Mouse (Mus musculus) stomach, embryonic 14.5 days (tissue): Measurements from ENCODE around the gene Znrf1. TPM values are rescaled to one million over a fixed set of nuclear protein-coding genes. Genes with fewer than 3 reads are reported as not detected.
A peak's percentile ranks its signal among the peaks of the same experiment; 100 is the strongest.

Source experiments
- ATAC-seq: fragments of 200-750 bp; cut with Nextera tagmentation; 2 replicates; pipeline ENCODE4 v1.8.0; 2017; ENCODE audit warnings: low read depth, moderate TSS enrichment; ENCODE audit not compliant: insufficient number of reproducible peaks, insufficient read depth, low FRiP score
- H3K27ac ChIP-seq: fragments of 300-500 bp; sonication (generic); 2 replicates; pipeline ENCODE4 v1.5.1; 2014; ENCODE audit warnings: mild to moderate bottlenecking, low read length, moderate library complexity, mixed read lengths
- H3K27me3 ChIP-seq: fragments of 300-500 bp; sonication (generic); 2 replicates; pipeline ENCODE4 v1.6.1; 2014; ENCODE audit warnings: low read length, control low read depth, mixed read lengths; ENCODE audit not compliant: control insufficient read depth, insufficient read depth
- H3K36me3 ChIP-seq: fragments of 300-500 bp; sonication (generic); 2 replicates; pipeline ENCODE4 v1.6.1; 2014; ENCODE audit warnings: mild to moderate bottlenecking, control low read depth, low read length, moderate library complexity, mixed read lengths; ENCODE audit not compliant: control insufficient read depth, insufficient read depth
- H3K4me1 ChIP-seq: fragments of 300-500 bp; sonication (generic); 2 replicates; pipeline ENCODE4 v1.6.1; 2014; ENCODE audit warnings: low read length, control low read depth, mixed read lengths; ENCODE audit not compliant: control insufficient read depth, insufficient read depth
- H3K4me2 ChIP-seq: fragments of 300-500 bp; sonication (generic); replicated peaks from 2 replicates; pipeline ENCODE4 v1.6.1; 2014; ENCODE audit warnings: low read depth, low read length, control low read depth
- H3K4me3 ChIP-seq: fragments of 300-500 bp; sonication (generic); 2 replicates; pipeline ENCODE4 v1.5.1; 2014; ENCODE audit warnings: low read depth, low read length, control low read depth
- H3K9ac ChIP-seq: fragments of 300-500 bp; sonication (generic); replicated peaks from 2 replicates; pipeline ENCODE4 v1.6.1; 2014; ENCODE audit warnings: low read depth, mild to moderate bottlenecking, control low read depth, low read length, moderate library complexity, mixed read lengths
- H3K9me3 ChIP-seq: fragments of 300-500 bp; sonication (generic); 2 replicates; pipeline ENCODE4 v1.6.1; 2016; ENCODE audit warnings: low read depth, low read length, control low read depth; ENCODE audit not compliant: control insufficient read depth
- WGBS: fragments of 180-500 bp; shearing (Covaris S2); extraction: QIAGEN DNeasy Blood & Tissue Kit; methylation state at CpG from one replicate; pipeline ENCODE4 v1.1.7; 2014; 5-methylcytosine and 5-hydroxymethylcytosine counted together
- polyA plus RNA-seq: library from polyadenylated mRNA; unstranded; fragments of >200 nt; fragmentation: Nextera tagmentation; extraction: Ambion mirVana; gene quantifications from 2 replicates; pipeline ENCODE4 v1.2.1, GENCODE M21; 2014

Znrf1 gene
- polyA plus RNA-seq, 1 experiment from 2014 or later: 37.7 TPM

- Histone ChIP-seq H3K9me3 (no peaks in the 10 kb centered on the region), H3K4me1 (peaks cover 6% of the 10 kb centered on the region; the same call in 1 of the 2 replicates), H3K4me3 (no peak overlapping the region), H3K27me3 (no peaks in the 10 kb centered on the region), H3K4me2 (no peak overlapping the region), H3K27ac (no peak overlapping the region), H3K36me3 (no peaks in the 10 kb centered on the region), H3K9ac (no peak overlapping the region)
- WGBS: 85% methylated on average over 2 of the region's 2 CpGs
- no peak for ATAC-seq
Observed at GRCm38 (mm10) chr8:111588336-111588735, 52.4 kb downstream of the Znrf1 start.

- no peak overlapping the region for H3K4me2 ChIP-seq
- WGBS: 77% methylated on average over 3 of the region's 3 CpGs
Observed at GRCm38 (mm10) chr8:111590214-111590613, 54.3 kb downstream of the Znrf1 start.

GRCm38 (mm10) chr8:111591176-111591575, 55.3 kb downstream of the Znrf1 start:
- no peak for ATAC-seq

More at GRCm38 (mm10) chr8:111590214-111590613, 54.3 kb downstream of the Znrf1 start:
- H3K4me3 ChIP-seq: no peak overlapping the region
- no peak overlapping the region for H3K9ac ChIP-seq
- H3K27me3 ChIP-seq: no peaks in the 10 kb centered on the region
- H3K4me1 ChIP-seq: peaks cover 8% of the 10 kb centered on the region; the same call in 1 of the 2 replicates
- no peaks in the 10 kb centered on the region for H3K36me3 ChIP-seq
- no peak overlapping the region for H3K27ac ChIP-seq
- H3K9me3 ChIP-seq: no peaks in the 10 kb centered on the region
- no peak for ATAC-seq

GRCm38 (mm10) chr8:111592390-111592910, 56.6 kb downstream of the Znrf1 start:
- Histone ChIP-seq H3K36me3 (no peaks in the 10 kb centered on the region), H3K4me2 (no peak overlapping the region), H3K27me3 (no peaks in the 10 kb centered on the region), H3K4me1 (peaks cover 26% of the 10 kb centered on the region), H3K9me3 (no peaks in the 10 kb centered on the region), H3K27ac (no peak overlapping the region), H3K4me3 (no peak overlapping the region), H3K9ac (no peak overlapping the region)
- ATAC-seq: no peak
- 72% methylated on average over 7 of the region's 7 CpGs for WGBS

More at GRCm38 (mm10) chr8:111591176-111591575, 55.3 kb downstream of the Znrf1 start:
- H3K4me2 ChIP-seq: no peak overlapping the region
- H3K27ac ChIP-seq: no peak overlapping the region
- H3K9ac ChIP-seq: no peak overlapping the region
- peaks cover 18% of the 10 kb centered on the region for H3K4me1 ChIP-seq
- no peaks in the 10 kb centered on the region for H3K36me3 ChIP-seq
- no peaks in the 10 kb centered on the region for H3K27me3 ChIP-seq
- H3K9me3 ChIP-seq: no peaks in the 10 kb centered on the region
- H3K4me3 ChIP-seq: no peak overlapping the region

- Histone ChIP-seq H3K4me2 (no peak overlapping the region), H3K36me3 (no peaks in the 10 kb centered on the region), H3K27ac (no peak overlapping the region), H3K9ac (no peak overlapping the region), H3K4me1 (peaks cover 31% of the 10 kb centered on the region), H3K9me3 (no peaks in the 10 kb centered on the region), H3K4me3 (no peak overlapping the region), H3K27me3 (no peaks in the 10 kb centered on the region)
- no peak for ATAC-seq
- WGBS: 64% methylated on average over 3 of the region's 3 CpGs
Observed at GRCm38 (mm10) chr8:111594044-111594840, 58.3 kb downstream of the Znrf1 start.

- no peaks in the 10 kb centered on the region for H3K36me3 ChIP-seq
- H3K4me1 ChIP-seq: peaks cover 31% of the 10 kb centered on the region
- H3K4me2 ChIP-seq: no peak overlapping the region
- 90% methylated on average over 2 of the region's 2 CpGs for WGBS
- no peaks in the 10 kb centered on the region for H3K9me3 ChIP-seq
- no peak for ATAC-seq
- no peak overlapping the region for H3K4me3 ChIP-seq
- H3K9ac ChIP-seq: no peak overlapping the region
- H3K27me3 ChIP-seq: no peaks in the 10 kb centered on the region
- H3K27ac ChIP-seq: peak overlapping the region; percentile 66; the same call in 1 of the 2 replicates
Observed at GRCm38 (mm10) chr8:111594951-111595350, 59.1 kb downstream of the Znrf1 start.

GRCm38 (mm10) chr8:111595712-111596484, 60.0 kb downstream of the Znrf1 start:
- Histone ChIP-seq H3K9me3 (no peaks in the 10 kb centered on the region), H3K4me3 (no peak overlapping the region), H3K36me3 (no peaks in the 10 kb centered on the region), H3K4me1 (peaks cover 31% of the 10 kb centered on the region), H3K27ac (peak overlapping the region; percentile 66; the same call in 1 of the 2 replicates), H3K27me3 (no peaks in the 10 kb centered on the region), H3K9ac (no peak overlapping the region), H3K4me2 (no peak overlapping the region)
- peak; percentile 70 for ATAC-seq
- WGBS: 60% methylated on average over 15 of the region's 15 CpGs

- ATAC-seq: no peak
- WGBS: 55% methylated on average over 3 of the region's 3 CpGs
- Histone ChIP-seq H3K9me3 (no peaks in the 10 kb centered on the region), H3K4me3 (no peak overlapping the region), H3K36me3 (no peaks in the 10 kb centered on the region), H3K4me1 (peaks cover 31% of the 10 kb centered on the region), H3K9ac (no peak overlapping the region), H3K27ac (peak overlapping the region; percentile 66; the same call in 1 of the 2 replicates), H3K4me2 (no peak overlapping the region), H3K27me3 (no peaks in the 10 kb centered on the region)
Observed at GRCm38 (mm10) chr8:111596485-111596821, 60.6 kb downstream of the Znrf1 start.
